Mouse (Mus musculus) lung, postnatal 0 days (tissue): ENCODE data around the gene Cenpf. TPM values are rescaled to one million over a fixed set of nuclear protein-coding genes. Genes with fewer than 3 reads are reported as not detected.

ENCODE experiments used
- ATAC-seq: fragments of 200-750 bp; cut with Nextera tagmentation; 2 replicates; pipeline ENCODE4 v1.8.0; 2017; ENCODE audit warnings: moderate library complexity
- DNase-seq: peaks from one replicate; pipeline ENCODE4 v3.0.0-alpha.2; 2016; ENCODE audit warnings: low spot score
- H3K27ac ChIP-seq: fragments of 300-500 bp; sonication (generic); 2 replicates; pipeline ENCODE4 v1.5.1; 2014; ENCODE audit warnings: antibody characterized with exemption, mild to moderate bottlenecking, low read length, mixed read lengths
- H3K27me3 ChIP-seq: fragments of 300-500 bp; sonication (generic); replicated peaks from 2 replicates; pipeline ENCODE4 v1.6.1; 2014; ENCODE audit warnings: low read length, mixed read lengths; ENCODE audit not compliant: insufficient read depth
- H3K36me3 ChIP-seq: fragments of 300-500 bp; sonication (generic); 2 replicates; pipeline ENCODE4 v1.6.1; 2014; ENCODE audit warnings: low read length, mixed read lengths; ENCODE audit not compliant: insufficient read depth
- H3K4me1 ChIP-seq: fragments of 300-500 bp; sonication (generic); 2 replicates; pipeline ENCODE4 v1.6.1; 2014; ENCODE audit warnings: antibody characterized with exemption, low read depth, low read length, mixed read lengths; ENCODE audit not compliant: insufficient read depth
- H3K4me2 ChIP-seq: fragments of 300-500 bp; sonication (generic); replicated peaks from 2 replicates; pipeline ENCODE4 v1.6.1; 2014; ENCODE audit warnings: low read depth, mild to moderate bottlenecking, low read length, moderate library complexity, mixed read lengths
- H3K4me3 ChIP-seq: fragments of 300-500 bp; sonication (generic); 2 replicates; pipeline ENCODE4 v1.5.1; 2014; ENCODE audit warnings: low read depth, low read length
- H3K9ac ChIP-seq: fragments of 300-500 bp; sonication (generic); replicated peaks from 2 replicates; pipeline ENCODE4 v1.6.1; 2014; ENCODE audit warnings: low read depth, mild to moderate bottlenecking
- H3K9me3 ChIP-seq: fragments of 300-500 bp; sonication (generic); 2 replicates; pipeline ENCODE4 v1.6.1; 2016; ENCODE audit warnings: low read length, mixed read lengths
- CTCF ChIP-seq: IDR thresholded peaks from 2 replicates; pipeline ENCODE4 v1.5.1; 2016; ENCODE audit warnings: antibody characterized with exemption, mild to moderate bottlenecking
- EP300 ChIP-seq: IDR thresholded peaks from 2 replicates; pipeline ENCODE4 v1.6.1; 2016; ENCODE audit warnings: antibody characterized with exemption, mild to moderate bottlenecking, control low read depth
- WGBS: fragments of 180-500 bp; shearing (Covaris S2); extraction: QIAGEN DNeasy Blood & Tissue Kit; methylation state at CpG from one replicate; pipeline ENCODE4 v1.1.7; 2014; 5-methylcytosine and 5-hydroxymethylcytosine counted together
- polyA plus RNA-seq: library from polyadenylated mRNA; unstranded; fragments of >200 nt; fragmentation: Nextera tagmentation; extraction: Ambion mirVana; gene quantifications from 2 replicates; pipeline ENCODE4 v1.2.1, GENCODE M21; 2015

Gene Cenpf
- 4.1 and 6.3 TPM in 2 replicates for polyA plus RNA-seq

GRCm38 (mm10) chr1:189687654-189688387 is at the start of gene Cenpf:
Cenpf (minus strand) TSS chr1:189688086.
- peak within 1 kb of the TSS; percentile 49 for H3K4me3 ChIP-seq
- H3K4me1 ChIP-seq = no peaks in the 10 kb centered on the region; the same call in 1 of the 2 replicates
- TF ChIP-seq CTCF (no peak), EP300 (no peak)
- ATAC-seq = peak; percentile 100
- no peaks in the 10 kb centered on the region for H3K27me3 ChIP-seq
- H3K9me3 ChIP-seq = no peaks in the 10 kb centered on the region
- no peaks in the 10 kb centered on the region; the same call in 1 of the 2 replicates for H3K36me3 ChIP-seq
- WGBS = under 1% methylated on average over 49 of the region's 55 CpGs
- peak within 1 kb of the TSS; percentile 81 for H3K4me2 ChIP-seq
- DNase-seq = peak; percentile 98
- no peak within 1 kb of the TSS for H3K27ac ChIP-seq
- H3K9ac ChIP-seq = 0 out of 2 replicates have a peak within 1 kb of the TSS, but pooled peaks have one; percentile 16

GRCm38 (mm10) chr1:189732156-189732555 is 44.3 kb upstream of the Cenpf start:
- H3K36me3 ChIP-seq = no peaks in the 10 kb centered on the region
- no peak overlapping the region for H3K4me3 ChIP-seq
- H3K4me1 ChIP-seq = peaks cover 10% of the 10 kb centered on the region; the same call in 1 of the 2 replicates
- WGBS = 56% methylated on average over 8 of the region's 8 CpGs
- DNase-seq (no peak), ATAC-seq (no peak)
- no peak overlapping the region for H3K4me2 ChIP-seq
- H3K27me3 ChIP-seq = no peaks in the 10 kb centered on the region
- H3K9me3 ChIP-seq = no peaks in the 10 kb centered on the region
- no peak overlapping the region for H3K9ac ChIP-seq
- H3K27ac ChIP-seq = no peak overlapping the region
- TF ChIP-seq EP300 (no peak), CTCF (no peak)

GRCm38 (mm10) chr1:189731697-189732096 is 43.8 kb upstream of the Cenpf start:
- 53% methylated on average over 10 of the region's 10 CpGs for WGBS

GRCm38 (mm10) chr1:189729141-189729815 is 41.4 kb upstream of the Cenpf start:
- Histone ChIP-seq H3K4me2 (peak overlapping the region; percentile 93), H3K9me3 (no peaks in the 10 kb centered on the region), H3K9ac (peak overlapping the region; percentile 76; the same call in 1 of the 2 replicates), H3K27me3 (no peaks in the 10 kb centered on the region), H3K27ac (0 out of 2 replicates have a peak overlapping the region, but pooled peaks have one; percentile 12), H3K4me3 (peak overlapping the region; percentile 77), H3K36me3 (no peaks in the 10 kb centered on the region), H3K4me1 (peaks cover 10% of the 10 kb centered on the region; the same call in 1 of the 2 replicates)
- WGBS = 14% methylated on average over 17 of the region's 17 CpGs
- ATAC-seq (no peak), DNase-seq (peak; percentile 25)
- no peak for TF ChIP-seq CTCF
- TF ChIP-seq EP300 = no peak

More at GRCm38 (mm10) chr1:189731697-189732096, 43.8 kb upstream of the Cenpf start:
- no peak overlapping the region for H3K27ac ChIP-seq
- H3K9me3 ChIP-seq = no peaks in the 10 kb centered on the region
- no peak overlapping the region for H3K9ac ChIP-seq
- peaks cover 10% of the 10 kb centered on the region; the same call in 1 of the 2 replicates for H3K4me1 ChIP-seq
- H3K27me3 ChIP-seq = no peaks in the 10 kb centered on the region
- no peak for TF ChIP-seq CTCF
- TF ChIP-seq EP300 = no peak
- no peak overlapping the region for H3K4me2 ChIP-seq
- no peak overlapping the region for H3K4me3 ChIP-seq
- ATAC-seq (no peak), DNase-seq (peak; percentile 17)
- no peaks in the 10 kb centered on the region for H3K36me3 ChIP-seq

GRCm38 (mm10) chr1:189728784-189729115 is 40.9 kb upstream of the Cenpf start:
- ATAC-seq (no peak), DNase-seq (peak; percentile 13)
- WGBS = 0% methylated on average over 15 of the region's 15 CpGs

More at GRCm38 (mm10) chr1:189728784-189729115, 40.9 kb upstream of the Cenpf start:
- H3K9me3 ChIP-seq = no peaks in the 10 kb centered on the region
- peak overlapping the region; percentile 93 for H3K4me2 ChIP-seq
- H3K9ac ChIP-seq = peak overlapping the region; percentile 76
- H3K27me3 ChIP-seq = no peaks in the 10 kb centered on the region
- peak overlapping the region; percentile 98 for H3K27ac ChIP-seq
- TF ChIP-seq EP300 (no peak), CTCF (no peak)
- H3K4me3 ChIP-seq = peak overlapping the region; percentile 77
- peaks cover 10% of the 10 kb centered on the region; the same call in 1 of the 2 replicates for H3K4me1 ChIP-seq
- H3K36me3 ChIP-seq = no peaks in the 10 kb centered on the region
